Mouse (Mus musculus) C2C12 (cell line): ENCODE results near the gene Pawr. TPM values are rescaled to one million over a fixed set of nuclear protein-coding genes. Genes with fewer than 3 reads are reported as not detected.

ENCODE experiments used
- H3K27me3 ChIP-seq: one replicate; pipeline ENCODE4 v1.6.1; 2011; ENCODE audit not compliant: control insufficient read depth, insufficient read depth, insufficient read length
- H3K36me3 ChIP-seq: one replicate; pipeline ENCODE4 v1.6.1; 2011; ENCODE audit not compliant: control insufficient read depth, insufficient read depth
- H3K4me3 ChIP-seq: one replicate; pipeline ENCODE4 v1.5.1; 2011; ENCODE audit warnings: mild to moderate bottlenecking, control low read depth; ENCODE audit not compliant: poor library complexity, insufficient read depth, severe bottlenecking
- H3K79me2 ChIP-seq: one replicate; pipeline ENCODE4 v1.6.1; 2011; ENCODE audit not compliant: control insufficient read depth, insufficient read depth
- H3K79me3 ChIP-seq: one replicate; pipeline ENCODE4 v1.6.1; 2011; ENCODE audit warnings: low read depth, control low read depth
- H3ac ChIP-seq: one replicate; pipeline ENCODE3; 2011; ENCODE audit warnings: low read depth; ENCODE audit not compliant: control insufficient read depth, insufficient read length
- CEBPB ChIP-seq: IDR thresholded peaks from one replicate; pipeline ENCODE4 v1.6.1; 2011; ENCODE audit warnings: low read depth, mild to moderate bottlenecking, control low read depth, moderate library complexity
- CTCF ChIP-seq: IDR thresholded peaks from one replicate; pipeline ENCODE4 v1.5.1; 2011; ENCODE audit not compliant: control insufficient read depth, insufficient read depth, insufficient read length
- FOSL1 ChIP-seq: IDR thresholded peaks from one replicate; pipeline ENCODE4 v1.8.0; 2011; ENCODE audit warnings: mild to moderate bottlenecking, low read length; ENCODE audit not compliant: poor library complexity, insufficient read depth, severe bottlenecking
- MAX ChIP-seq: IDR thresholded peaks from one replicate; pipeline ENCODE4 v1.6.1; 2011; ENCODE audit warnings: mild to moderate bottlenecking, control low read depth
- MYOD1 ChIP-seq: IDR thresholded peaks from one replicate; pipeline ENCODE4 v1.6.1; 2011; ENCODE audit warnings: low read depth; ENCODE audit not compliant: control insufficient read depth, insufficient read length
- MYOG ChIP-seq: IDR thresholded peaks from one replicate; pipeline ENCODE4 v1.6.1; 2011; ENCODE audit not compliant: control insufficient read depth, insufficient read length; ENCODE audit errors: extremely low read depth
- USF1 ChIP-seq: IDR thresholded peaks from one replicate; pipeline ENCODE4 v1.6.1; 2011; ENCODE audit warnings: low read depth, mild to moderate bottlenecking, control low read depth, moderate library complexity
- polyA plus RNA-seq: library from polyadenylated mRNA; unstranded; fragments of >200 nt; fragmentation: generic; extraction: Trizol; gene quantifications from one replicate; pipeline ENCODE4 v1.2.1, GENCODE M21; 2012; ENCODE audit warnings: missing spikeins

The Pawr gene
- polyA plus RNA-seq, 1 experiment, result 4.2 TPM

- Histone ChIP-seq H3K27me3 (no peaks in the 10 kb centered on the region), H3K79me2 (no peaks in the 10 kb centered on the region), H3K79me3 (no peaks in the 10 kb centered on the region), H3ac (no peak overlapping the region), H3K36me3 (no peaks in the 10 kb centered on the region), H3K4me3 (no peak overlapping the region)
- TF ChIP-seq MAX (no peak), FOSL1 (no peak), MYOD1 (no peak), CTCF (no peak), USF1 (no peak), CEBPB (no peak), MYOG (no peak)
Observed at GRCm38 (mm10) chr10:108403366-108403865, 71.5 kb downstream of the Pawr start.

GRCm38 (mm10) chr10:108404087-108404486 is 72.2 kb downstream of the Pawr start:
- no peaks in the 10 kb centered on the region for H3K79me3 ChIP-seq
- no peaks in the 10 kb centered on the region for H3K79me2 ChIP-seq
- no peaks in the 10 kb centered on the region for H3K36me3 ChIP-seq
- no peak overlapping the region for H3ac ChIP-seq
- no peak overlapping the region for H3K4me3 ChIP-seq
- TF ChIP-seq USF1 (no peak), MYOD1 (no peak), FOSL1 (no peak), MAX (no peak), CTCF (no peak), MYOG (no peak), CEBPB (no peak)
- no peaks in the 10 kb centered on the region for H3K27me3 ChIP-seq

- Histone ChIP-seq H3ac (no peak overlapping the region), H3K79me3 (no peaks in the 10 kb centered on the region), H3K79me2 (no peaks in the 10 kb centered on the region), H3K36me3 (no peaks in the 10 kb centered on the region), H3K4me3 (no peak overlapping the region), H3K27me3 (no peaks in the 10 kb centered on the region)
- no peak for TF ChIP-seq MAX
- TF ChIP-seq CTCF, result no peak
- no peak for TF ChIP-seq FOSL1
- no peak for TF ChIP-seq MYOD1
- no peak for TF ChIP-seq USF1
- TF ChIP-seq CEBPB, result no peak
- no peak for TF ChIP-seq MYOG
Observed at GRCm38 (mm10) chr10:108405076-108405475, 73.2 kb downstream of the Pawr start.

- Histone ChIP-seq H3K79me3 (no peaks in the 10 kb centered on the region), H3K4me3 (no peak overlapping the region), H3K27me3 (no peaks in the 10 kb centered on the region), H3K36me3 (no peaks in the 10 kb centered on the region), H3ac (no peak overlapping the region), H3K79me2 (no peaks in the 10 kb centered on the region)
- TF ChIP-seq FOSL1 (no peak), MYOD1 (no peak), CEBPB (no peak), MAX (no peak), USF1 (no peak), CTCF (no peak), MYOG (no peak)
Observed at GRCm38 (mm10) chr10:108405931-108406330, 74.0 kb downstream of the Pawr start.

GRCm38 (mm10) chr10:108406798-108407754 is 75.2 kb downstream of the Pawr start:
- no peaks in the 10 kb centered on the region for H3K79me2 ChIP-seq
- no peak overlapping the region for H3ac ChIP-seq
- no peaks in the 10 kb centered on the region for H3K27me3 ChIP-seq
- TF ChIP-seq USF1 (no peak), MAX (no peak), MYOG (no peak), MYOD1 (no peak), FOSL1 (no peak), CEBPB (no peak), CTCF (no peak)
- no peaks in the 10 kb centered on the region for H3K36me3 ChIP-seq
- H3K79me3 ChIP-seq, result no peaks in the 10 kb centered on the region
- H3K4me3 ChIP-seq, result no peak overlapping the region

- no peaks in the 10 kb centered on the region for H3K79me3 ChIP-seq
- TF ChIP-seq MYOG (no peak), CEBPB (no peak), USF1 (no peak), MAX (no peak), FOSL1 (no peak), CTCF (no peak), MYOD1 (no peak)
Observed at GRCm38 (mm10) chr10:108408025-108408424, 76.1 kb downstream of the Pawr start.

More at GRCm38 (mm10) chr10:108408025-108408424, 76.1 kb downstream of the Pawr start:
- Histone ChIP-seq H3K36me3 (no peaks in the 10 kb centered on the region), H3K79me2 (no peaks in the 10 kb centered on the region), H3ac (no peak overlapping the region), H3K4me3 (no peak overlapping the region), H3K27me3 (no peaks in the 10 kb centered on the region)
